ENCODE assay signal across 8 mouse cellular contexts in genomic region chr13:51313129-51313850, GRCm38 (mm10).
A peak's percentile ranks its signal among the peaks of the same experiment; 100 is the strongest.
DNase-seq lines count a peak whose midpoint lies in the region; ATAC-seq lines count a peak whose summit lies in the region.

No protein-coding gene starts in this region.

- peak; percentile 51 for DNase-seq in NIH3T3 (ENCODE audit: low read depth)
- DNase-seq in right cerebral cortex, postnatal 25 days: no peak
- DNase-seq in cerebellum, adult 11 months: no peak
- DNase-seq in layer of hippocampus, adult 9-11 months: no peak
- DNase-seq in thymus, adult 18-20 months: no peak

- H3K27ac ChIP-seq in embryonic facial prominence, embryonic 15.5 days (replicated peaks): peak overlapping the region; percentile 92
- peak overlapping the region; percentile 56 for H3K27ac ChIP-seq in hindbrain, embryonic 13.5 days
- H3K27ac ChIP-seq in lung, embryonic 16.5 days (ENCODE audit: low read length): peak overlapping the region; percentile 80

- no peak for ATAC-seq in embryonic facial prominence, embryonic 15.5 days (ENCODE audit: insufficient number of reproducible peaks, low FRiP score, low TSS enrichment, low read depth)
- no peak for ATAC-seq in hindbrain, embryonic 13.5 days (ENCODE audit: low FRiP score)
- ATAC-seq in lung, embryonic 16.5 days (ENCODE audit: low read depth): peak; percentile 14

- no peak overlapping the region for H3K9ac ChIP-seq in embryonic facial prominence, embryonic 15.5 days
- no peak overlapping the region for H3K9ac ChIP-seq in hindbrain, embryonic 13.5 days
- H3K9ac ChIP-seq in lung, embryonic 16.5 days (ENCODE audit: low read length): no peak overlapping the region

- H3K36me3 ChIP-seq in embryonic facial prominence, embryonic 15.5 days: no peaks in the 10 kb centered on the region
- no peaks in the 10 kb centered on the region for H3K36me3 ChIP-seq in hindbrain, embryonic 13.5 days
- H3K36me3 ChIP-seq in lung, embryonic 16.5 days (ENCODE audit: control insufficient read depth, insufficient read depth, low read length): no peaks in the 10 kb centered on the region

- no peak overlapping the region for H3K4me3 ChIP-seq in embryonic facial prominence, embryonic 15.5 days (replicated peaks)
- H3K4me3 ChIP-seq in hindbrain, embryonic 13.5 days: no peak overlapping the region
- no peak overlapping the region for H3K4me3 ChIP-seq in lung, embryonic 16.5 days (ENCODE audit: low read length)

- WGBS in embryonic facial prominence, embryonic 15.5 days: 59% methylated on average over 5 of the region's 5 CpGs
- WGBS in hindbrain, embryonic 13.5 days: 46% methylated on average over 5 of the region's 5 CpGs
- 29% methylated on average over 5 of the region's 5 CpGs for WGBS in lung, embryonic 16.5 days

- no peaks in the 10 kb centered on the region for H3K27me3 ChIP-seq in embryonic facial prominence, embryonic 15.5 days
- H3K27me3 ChIP-seq in hindbrain, embryonic 13.5 days: no peaks in the 10 kb centered on the region
- H3K27me3 ChIP-seq in lung, embryonic 16.5 days (ENCODE audit: control insufficient read depth, insufficient read depth, low read depth, low read length): no peaks in the 10 kb centered on the region

- H3K4me1 ChIP-seq in embryonic facial prominence, embryonic 15.5 days: peaks cover 54% of the 10 kb centered on the region
- peaks cover 42% of the 10 kb centered on the region for H3K4me1 ChIP-seq in hindbrain, embryonic 13.5 days (replicated peaks)
- H3K4me1 ChIP-seq in lung, embryonic 16.5 days (replicated peaks; ENCODE audit: control insufficient read depth, insufficient read depth, low read length): peaks cover 48% of the 10 kb centered on the region

- no peak overlapping the region for H3K4me2 ChIP-seq in embryonic facial prominence, embryonic 15.5 days (replicated peaks)
- no peak overlapping the region for H3K4me2 ChIP-seq in hindbrain, embryonic 13.5 days
- H3K4me2 ChIP-seq in lung, embryonic 16.5 days (ENCODE audit: low read depth, low read length): no peak overlapping the region

- no peaks in the 10 kb centered on the region for H3K9me3 ChIP-seq in embryonic facial prominence, embryonic 15.5 days (replicated peaks)
- H3K9me3 ChIP-seq in hindbrain, embryonic 13.5 days: no peaks in the 10 kb centered on the region
- H3K9me3 ChIP-seq in lung, embryonic 16.5 days (ENCODE audit: control insufficient read depth, low read length): no peaks in the 10 kb centered on the region
